Mouse (Mus musculus): Measurements from ENCODE around the gene Hist1h1d. TPM values are rescaled to one million over a fixed set of nuclear protein-coding genes. Genes with fewer than 3 reads are reported as not detected.
A peak's percentile ranks its signal among the peaks of the same experiment; 100 is the strongest.
"Not testable (repeated sequence)": the region's sequence is repeated elsewhere in the genome, so short reads cannot be mapped to it uniquely, and the experiment has no call there.

The Hist1h1d gene
- polyA plus RNA-seq, 1 experiment = 1.9 TPM

- Histone ChIP-seq H3K27me3 (ENCODE audit: control insufficient read depth, insufficient read depth, low read length) (no peaks in the 10 kb centered on the region), H3K4me3 (ENCODE audit: control insufficient read depth, insufficient read depth, low read length) (no peak overlapping the region), H3K27ac (ENCODE audit: control insufficient read depth, insufficient read depth, low read length) (peak overlapping the region; percentile 84; the same call in 1 of the 2 replicates), H3K36me3 (ENCODE audit: control insufficient read depth, insufficient read depth, low read length) (no peaks in the 10 kb centered on the region), H3K4me1 (replicated peaks; ENCODE audit: control insufficient read depth, insufficient read depth, low read length) (0 out of 2 replicates have a peak, but pooled peaks cover 1% of the 10 kb centered on the region)
- TF ChIP-seq CTCF (IDR thresholded peaks at IDR 0.05; ENCODE audit: borderline replicate concordance, control insufficient read depth, extremely low read depth, insufficient read depth, low read length, poor library complexity) = no peak
- no peak for TF ChIP-seq POLR2A (IDR thresholded peaks at IDR 0.05; ENCODE audit: control insufficient read depth, extremely low read depth, insufficient read depth, low read length, poor library complexity)
- DNase-seq = no peak
- 5% methylated on average over 3 of the region's 3 CpGs for WGBS
Observed at GRCm38 (mm10) chr13:23550761-23551145, 2.3 kb upstream of the Hist1h1d start.

GRCm38 (mm10) chr13:23551146-23551834, 1.8 kb upstream of the Hist1h1d start, which contains the start of gene Hist1h4f:
Gene Hist1h4f (minus strand): TSS chr13:23551648.
- Histone ChIP-seq H3K27ac (ENCODE audit: control insufficient read depth, insufficient read depth, low read length) (peak within 1 kb of the TSS; percentile 84), H3K4me3 (ENCODE audit: control insufficient read depth, insufficient read depth, low read length) (peak within 1 kb of the TSS; percentile 51)
- H3K4me1 ChIP-seq (replicated peaks; ENCODE audit: control insufficient read depth, insufficient read depth, low read length); H3K36me3 ChIP-seq (ENCODE audit: control insufficient read depth, insufficient read depth, low read length); H3K27me3 ChIP-seq (ENCODE audit: control insufficient read depth, insufficient read depth, low read length): not testable (repeated sequence)
- peak; percentile 89 for DNase-seq
- TF ChIP-seq CTCF (IDR thresholded peaks at IDR 0.05; ENCODE audit: borderline replicate concordance, control insufficient read depth, extremely low read depth, insufficient read depth, low read length, poor library complexity) = peak; percentile 44; the same call in 1 of the 2 replicates
- TF ChIP-seq POLR2A (IDR thresholded peaks at IDR 0.05; ENCODE audit: control insufficient read depth, extremely low read depth, insufficient read depth, low read length, poor library complexity) = peak; percentile 83
- under 1% methylated on average over 47 of the region's 47 CpGs for WGBS

DNA sequence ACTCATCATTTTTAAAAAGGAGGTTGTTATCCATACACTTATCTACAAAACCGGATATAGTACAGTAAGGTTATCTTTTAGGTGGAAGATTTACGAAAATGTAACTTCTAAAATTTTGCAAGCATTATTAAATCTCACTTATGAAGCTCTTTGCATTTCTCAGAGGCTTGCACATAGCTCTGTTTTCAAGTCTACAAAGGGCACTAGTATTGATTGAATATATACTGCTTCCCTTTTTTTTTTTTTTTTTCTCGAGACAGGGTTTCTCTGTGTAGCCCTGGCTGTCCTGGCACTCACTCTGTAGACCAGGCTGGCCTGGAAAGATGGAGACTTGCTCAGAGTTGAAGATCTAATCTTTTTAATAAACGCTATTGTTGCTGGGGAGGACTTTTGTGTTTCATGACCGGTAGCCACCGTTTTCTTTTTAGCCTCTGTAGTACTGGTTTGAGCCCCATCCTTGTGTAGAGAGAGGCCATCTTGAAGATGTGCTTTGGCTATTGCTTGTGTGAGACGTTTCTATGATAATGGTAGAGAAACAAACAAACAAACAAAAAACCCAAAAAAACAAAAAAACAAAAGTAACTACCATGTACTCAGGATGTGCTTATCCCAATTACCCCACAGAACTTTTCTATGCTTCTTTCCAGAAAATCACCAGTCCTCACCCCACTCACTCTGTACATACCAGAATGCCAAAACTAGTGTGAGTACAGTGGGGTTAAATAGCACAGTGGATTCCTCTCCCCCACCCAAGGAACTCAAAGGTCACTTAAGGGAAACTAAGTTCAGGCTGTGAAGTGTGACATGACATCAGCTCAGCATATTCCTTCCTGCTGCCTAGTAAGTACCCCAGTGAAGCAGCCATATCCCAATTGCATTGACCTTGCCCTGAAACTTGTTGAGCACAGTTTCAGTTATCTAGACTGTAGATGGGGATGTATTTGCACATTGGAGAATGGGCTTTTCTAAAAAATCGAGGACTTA, 839 bp upstream of the Hist1h1d start:
- Histone ChIP-seq H3K27me3 (ENCODE audit: control insufficient read depth, insufficient read depth, low read length) (no peaks in the 10 kb centered on the region), H3K36me3 (ENCODE audit: control insufficient read depth, insufficient read depth, low read length) (no peaks in the 10 kb centered on the region), H3K4me3 (ENCODE audit: control insufficient read depth, insufficient read depth, low read length) (no peak overlapping the region), H3K27ac (ENCODE audit: control insufficient read depth, insufficient read depth, low read length) (peak overlapping the region; percentile 84), H3K4me1 (replicated peaks; ENCODE audit: control insufficient read depth, insufficient read depth, low read length) (no peaks in the 10 kb centered on the region)
- 52% methylated on average over 8 of the region's 8 CpGs for WGBS
- DNase-seq = no peak
- TF ChIP-seq POLR2A (IDR thresholded peaks at IDR 0.05; ENCODE audit: control insufficient read depth, extremely low read depth, insufficient read depth, low read length, poor library complexity) (no peak), CTCF (IDR thresholded peaks at IDR 0.05; ENCODE audit: borderline replicate concordance, control insufficient read depth, extremely low read depth, insufficient read depth, low read length, poor library complexity) (no peak)

GRCm38 (mm10) chr13:23554393-23554792, 1.3 kb downstream of the Hist1h1d start:
- H3K36me3 ChIP-seq (ENCODE audit: control insufficient read depth, insufficient read depth, low read length) = no peaks in the 10 kb centered on the region
- no peak for DNase-seq
- 23% methylated on average over 9 of the region's 9 CpGs for WGBS
- no peak overlapping the region for H3K4me3 ChIP-seq (ENCODE audit: control insufficient read depth, insufficient read depth, low read length)
- no peaks in the 10 kb centered on the region for H3K4me1 ChIP-seq (replicated peaks; ENCODE audit: control insufficient read depth, insufficient read depth, low read length)
- H3K27ac ChIP-seq (ENCODE audit: control insufficient read depth, insufficient read depth, low read length) = no peak overlapping the region; the same call in 1 of the 2 replicates
- H3K27me3 ChIP-seq (ENCODE audit: control insufficient read depth, insufficient read depth, low read length) = no peaks in the 10 kb centered on the region
- no peak for TF ChIP-seq POLR2A (IDR thresholded peaks at IDR 0.05; ENCODE audit: control insufficient read depth, extremely low read depth, insufficient read depth, low read length, poor library complexity)
- TF ChIP-seq CTCF (IDR thresholded peaks at IDR 0.05; ENCODE audit: borderline replicate concordance, control insufficient read depth, extremely low read depth, insufficient read depth, low read length, poor library complexity) = no peak

DNA sequence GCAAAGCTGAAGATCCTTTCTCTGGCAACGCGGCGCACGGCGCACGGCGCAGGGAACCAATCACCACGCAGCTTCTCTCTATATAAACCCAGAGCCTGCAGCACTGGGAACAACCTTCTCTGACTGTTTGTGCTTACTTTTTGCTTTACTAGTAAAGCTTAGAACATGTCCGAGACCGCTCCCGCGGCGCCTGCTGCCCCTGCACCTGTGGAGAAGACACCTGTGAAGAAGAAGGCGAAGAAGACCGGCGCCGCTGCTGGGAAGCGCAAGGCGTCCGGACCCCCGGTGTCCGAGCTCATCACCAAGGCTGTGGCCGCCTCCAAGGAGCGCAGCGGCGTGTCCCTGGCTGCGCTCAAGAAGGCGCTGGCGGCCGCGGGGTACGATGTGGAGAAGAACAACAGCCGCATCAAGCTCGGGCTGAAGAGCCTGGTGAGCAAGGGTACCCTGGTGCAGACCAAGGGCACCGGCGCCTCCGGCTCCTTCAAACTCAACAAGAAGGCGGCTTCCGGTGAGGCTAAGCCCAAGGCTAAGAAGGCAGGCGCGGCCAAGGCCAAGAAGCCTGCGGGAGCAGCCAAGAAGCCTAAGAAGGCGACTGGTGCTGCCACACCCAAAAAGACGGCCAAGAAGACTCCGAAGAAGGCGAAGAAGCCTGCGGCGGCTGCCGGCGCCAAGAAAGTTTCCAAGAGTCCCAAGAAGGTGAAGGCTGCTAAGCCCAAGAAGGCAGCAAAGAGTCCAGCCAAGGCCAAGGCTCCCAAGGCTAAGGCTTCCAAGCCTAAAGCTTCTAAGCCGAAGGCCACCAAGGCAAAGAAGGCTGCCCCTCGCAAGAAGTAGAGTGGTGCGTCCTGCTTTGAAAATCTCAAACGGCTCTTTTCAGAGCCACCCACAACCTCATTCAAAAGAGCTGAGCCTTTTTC, 2.1 kb downstream of the Hist1h1d start:
- Histone ChIP-seq H3K36me3 (ENCODE audit: control insufficient read depth, insufficient read depth, low read length) (no peaks in the 10 kb centered on the region), H3K27me3 (ENCODE audit: control insufficient read depth, insufficient read depth, low read length) (no peaks in the 10 kb centered on the region), H3K27ac (ENCODE audit: control insufficient read depth, insufficient read depth, low read length) (peak overlapping the region; percentile 99), H3K4me1 (replicated peaks; ENCODE audit: control insufficient read depth, insufficient read depth, low read length) (no peaks in the 10 kb centered on the region), H3K4me3 (ENCODE audit: control insufficient read depth, insufficient read depth, low read length) (peak overlapping the region; percentile 86)
- TF ChIP-seq CTCF (IDR thresholded peaks at IDR 0.05; ENCODE audit: borderline replicate concordance, control insufficient read depth, extremely low read depth, insufficient read depth, low read length, poor library complexity) (no peak), POLR2A (IDR thresholded peaks at IDR 0.05; ENCODE audit: control insufficient read depth, extremely low read depth, insufficient read depth, low read length, poor library complexity) (peak; percentile 98)
- under 1% methylated on average over 54 of the region's 54 CpGs for WGBS
- DNase-seq = peak; percentile 88

Measured in thymus, adult 2 months (tissue).